Mouse (Mus musculus) C2C12 (cell line): ENCODE measurements around the gene Serpina3g. TPM values are rescaled to one million over a fixed set of nuclear protein-coding genes. Genes with fewer than 3 reads are reported as not detected.

Experiments used
- H3K27me3 ChIP-seq: one replicate; pipeline ENCODE4 v1.6.1; 2011; ENCODE audit not compliant: control insufficient read depth, insufficient read depth, insufficient read length
- H3K36me3 ChIP-seq: one replicate; pipeline ENCODE4 v1.6.1; 2011; ENCODE audit not compliant: control insufficient read depth, insufficient read depth
- H3K4me3 ChIP-seq: one replicate; pipeline ENCODE4 v1.5.1; 2011; ENCODE audit warnings: mild to moderate bottlenecking, control low read depth; ENCODE audit not compliant: poor library complexity, insufficient read depth, severe bottlenecking
- H3K79me2 ChIP-seq: one replicate; pipeline ENCODE4 v1.6.1; 2011; ENCODE audit not compliant: control insufficient read depth, insufficient read depth
- H3K79me3 ChIP-seq: one replicate; pipeline ENCODE4 v1.6.1; 2011; ENCODE audit warnings: low read depth, control low read depth
- H3ac ChIP-seq: one replicate; pipeline ENCODE3; 2011; ENCODE audit warnings: low read depth; ENCODE audit not compliant: control insufficient read depth, insufficient read length
- CEBPB ChIP-seq: IDR thresholded peaks from one replicate; pipeline ENCODE4 v1.6.1; 2011; ENCODE audit warnings: low read depth, mild to moderate bottlenecking, control low read depth, moderate library complexity
- CTCF ChIP-seq: IDR thresholded peaks from one replicate; pipeline ENCODE4 v1.5.1; 2011; ENCODE audit not compliant: control insufficient read depth, insufficient read depth, insufficient read length
- FOSL1 ChIP-seq: IDR thresholded peaks from one replicate; pipeline ENCODE4 v1.8.0; 2011; ENCODE audit warnings: mild to moderate bottlenecking, low read length; ENCODE audit not compliant: poor library complexity, insufficient read depth, severe bottlenecking
- MAX ChIP-seq: IDR thresholded peaks from one replicate; pipeline ENCODE4 v1.6.1; 2011; ENCODE audit warnings: mild to moderate bottlenecking, control low read depth
- MYOD1 ChIP-seq: IDR thresholded peaks from one replicate; pipeline ENCODE4 v1.6.1; 2011; ENCODE audit warnings: low read depth; ENCODE audit not compliant: control insufficient read depth, insufficient read length
- MYOG ChIP-seq: IDR thresholded peaks from one replicate; pipeline ENCODE4 v1.6.1; 2011; ENCODE audit not compliant: control insufficient read depth, insufficient read length; ENCODE audit errors: extremely low read depth
- USF1 ChIP-seq: IDR thresholded peaks from one replicate; pipeline ENCODE4 v1.6.1; 2011; ENCODE audit warnings: low read depth, mild to moderate bottlenecking, control low read depth, moderate library complexity
- long read RNA-seq, 2 experiments: library from polyadenylated mRNA; unstranded; transcript quantifications; one replicate each; pipeline ENCODE4 v2.0.0; 2019 to 2020
- polyA plus RNA-seq: library from polyadenylated mRNA; unstranded; fragments of >200 nt; fragmentation: generic; extraction: Trizol; gene quantifications from one replicate; pipeline ENCODE4 v1.2.1, GENCODE M21; 2012; ENCODE audit warnings: missing spikeins

Serpina3g gene
- 0.14 TPM for polyA plus RNA-seq
- long read RNA-seq, experiment 1: 0 reads
- long read RNA-seq, experiment 2: 0 reads

GRCm38 (mm10) chr12:104235915-104236314 is at the start of gene Serpina3g:
Gene Serpina3g (plus strand): TSS chr12:104236245.
- H3K27me3 ChIP-seq: no peaks in the 10 kb centered on the region
- no peak within 1 kb of the TSS for H3K4me3 ChIP-seq
- no peaks in the 10 kb centered on the region for H3K79me3 ChIP-seq
- no peaks in the 10 kb centered on the region for H3K36me3 ChIP-seq
- no peaks in the 10 kb centered on the region for H3K79me2 ChIP-seq
- no peak for TF ChIP-seq MYOD1
- no peak for TF ChIP-seq MAX
- no peak for TF ChIP-seq USF1
- TF ChIP-seq MYOG: no peak
- no peak for TF ChIP-seq CTCF
- TF ChIP-seq FOSL1: no peak
- no peak for TF ChIP-seq CEBPB
- H3ac ChIP-seq: no peak within 1 kb of the TSS

GRCm38 (mm10) chr12:104189246-104189645 is 46.8 kb upstream of the Serpina3g start:
- Histone ChIP-seq H3ac (no peak overlapping the region), H3K4me3 (no peak overlapping the region), H3K27me3 (no peaks in the 10 kb centered on the region), H3K36me3 (no peaks in the 10 kb centered on the region), H3K79me3 (no peaks in the 10 kb centered on the region), H3K79me2 (no peaks in the 10 kb centered on the region)
- no peak for TF ChIP-seq FOSL1
- no peak for TF ChIP-seq USF1
- no peak for TF ChIP-seq MYOG
- TF ChIP-seq CEBPB: no peak
- TF ChIP-seq CTCF: no peak
- TF ChIP-seq MAX: no peak
- no peak for TF ChIP-seq MYOD1

- no peaks in the 10 kb centered on the region for H3K27me3 ChIP-seq
- H3K79me3 ChIP-seq: no peaks in the 10 kb centered on the region
- no peak overlapping the region for H3ac ChIP-seq
- H3K36me3 ChIP-seq: no peaks in the 10 kb centered on the region
- TF ChIP-seq CEBPB: no peak
- no peak for TF ChIP-seq MAX
- TF ChIP-seq USF1: no peak
- no peak for TF ChIP-seq FOSL1
- no peak for TF ChIP-seq MYOD1
- no peak for TF ChIP-seq CTCF
- TF ChIP-seq MYOG: no peak
- no peak overlapping the region for H3K4me3 ChIP-seq
- H3K79me2 ChIP-seq: no peaks in the 10 kb centered on the region
Measured at GRCm38 (mm10) chr12:104190852-104191251, 45.2 kb upstream of the Serpina3g start.

GRCm38 (mm10) chr12:104209149-104209548 is 26.9 kb upstream of the Serpina3g start:
- Histone ChIP-seq H3K79me3 (no peaks in the 10 kb centered on the region), H3K27me3 (no peaks in the 10 kb centered on the region), H3K79me2 (no peaks in the 10 kb centered on the region), H3K36me3 (no peaks in the 10 kb centered on the region), H3K4me3 (no peak overlapping the region), H3ac (no peak overlapping the region)
- TF ChIP-seq CEBPB: no peak
- TF ChIP-seq CTCF: no peak
- no peak for TF ChIP-seq USF1
- TF ChIP-seq MYOD1: no peak
- TF ChIP-seq MYOG: no peak
- TF ChIP-seq FOSL1: no peak
- no peak for TF ChIP-seq MAX

GRCm38 (mm10) chr12:104209802-104210201 is 26.2 kb upstream of the Serpina3g start:
- no peaks in the 10 kb centered on the region for H3K79me2 ChIP-seq
- no peaks in the 10 kb centered on the region for H3K36me3 ChIP-seq
- no peak overlapping the region for H3K4me3 ChIP-seq
- no peak for TF ChIP-seq USF1
- TF ChIP-seq MYOD1: no peak
- TF ChIP-seq CTCF: no peak
- TF ChIP-seq FOSL1: no peak
- no peak for TF ChIP-seq MAX
- no peak for TF ChIP-seq MYOG
- TF ChIP-seq CEBPB: no peak
- H3K79me3 ChIP-seq: no peaks in the 10 kb centered on the region
- H3K27me3 ChIP-seq: no peaks in the 10 kb centered on the region
- H3ac ChIP-seq: no peak overlapping the region

GRCm38 (mm10) chr12:104213689-104214444 is 22.2 kb upstream of the Serpina3g start:
- H3K27me3 ChIP-seq: no peaks in the 10 kb centered on the region
- no peak overlapping the region for H3K4me3 ChIP-seq
- no peak for TF ChIP-seq MYOD1
- H3K36me3 ChIP-seq: no peaks in the 10 kb centered on the region
- H3K79me2 ChIP-seq: no peaks in the 10 kb centered on the region
- H3K79me3 ChIP-seq: no peaks in the 10 kb centered on the region
- no peak overlapping the region for H3ac ChIP-seq
